In the genomic region with DNA sequence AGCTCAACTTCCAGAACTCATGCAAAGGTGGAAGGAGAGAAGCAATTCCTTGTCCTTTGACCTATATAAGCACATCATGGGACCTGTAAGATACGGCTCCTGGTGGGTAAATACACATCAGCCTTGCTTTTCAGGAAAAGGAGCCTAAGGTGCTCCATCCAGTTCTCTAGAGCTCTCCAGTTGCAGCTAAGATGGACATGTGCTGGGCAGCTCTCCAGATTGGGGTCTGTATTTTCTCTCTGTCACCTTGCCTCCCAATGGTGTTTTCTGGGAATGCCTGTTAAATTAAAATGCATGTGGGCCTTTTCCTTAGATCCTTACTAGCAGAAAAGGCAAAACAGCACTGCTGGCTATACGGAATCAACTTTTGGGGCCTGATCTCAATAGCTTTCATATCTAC, we compare ENCODE assay signal across 36 mouse cellular contexts. TPM values are rescaled to one million over a fixed set of nuclear protein-coding genes. Genes with fewer than 3 reads are reported as not detected.
"Had no signal": no experiment of that assay in that cellular context is flagged by ENCODE, and none has a peak within 500 bp of the region (broad histone marks: within the 10 kb centered on the region; RNA-seq: fewer than 3 reads in every experiment).

No protein-coding gene starts in this region.

- DNase-seq: cerebellum, adult 2 months; cerebellum, adult 8-10 months; cerebellum, adult 9-10 months; cerebellum, adult 9-11 months; cerebellum, postnatal 10 days; cerebellum, postnatal 14 days; cerebellum, postnatal 25 days; cerebellum, postnatal 36 days; embryo, embryonic 11 days; forebrain, postnatal 0 days; gastrocnemius, adult 2 months; gastrocnemius, postnatal 10 days; gastrocnemius, postnatal 14 days; gastrocnemius, postnatal 25 days; gastrocnemius, postnatal 36 days; heart, adult 2 months had no signal

- H3K4me2 ChIP-seq: embryonic facial prominence, embryonic 12.5 days; embryonic facial prominence, embryonic 13.5 days; embryonic facial prominence, embryonic 15.5 days; forebrain, embryonic 12.5 days; forebrain, embryonic 13.5 days; forebrain, embryonic 15.5 days had no signal

- H3K36me3 ChIP-seq: embryonic facial prominence, embryonic 10.5 days; embryonic facial prominence, embryonic 12.5 days; embryonic facial prominence, embryonic 13.5 days; embryonic facial prominence, embryonic 15.5 days; forebrain, embryonic 10.5 days; forebrain, embryonic 12.5 days; forebrain, embryonic 15.5 days had no signal

- H3K4me1 ChIP-seq: embryonic facial prominence, embryonic 12.5 days; embryonic facial prominence, embryonic 13.5 days; embryonic facial prominence, embryonic 15.5 days; forebrain, embryonic 15.5 days had no signal

- ATAC-seq: forebrain, embryonic 13.5 days; forebrain, embryonic 14.5 days; forebrain, embryonic 15.5 days; forebrain, embryonic 16.5 days; forebrain, postnatal 0 days had no signal

- H3K9me3 ChIP-seq: embryonic facial prominence, embryonic 10.5 days; embryonic facial prominence, embryonic 12.5 days; embryonic facial prominence, embryonic 13.5 days; embryonic facial prominence, embryonic 15.5 days; forebrain, embryonic 10.5 days; forebrain, embryonic 12.5 days; forebrain, embryonic 13.5 days; forebrain, embryonic 15.5 days had no signal

- H3K9ac ChIP-seq: embryonic facial prominence, embryonic 12.5 days; embryonic facial prominence, embryonic 13.5 days; embryonic facial prominence, embryonic 15.5 days; forebrain, embryonic 12.5 days; forebrain, embryonic 13.5 days; forebrain, embryonic 15.5 days; forebrain, postnatal 0 days had no signal

- H3K27ac ChIP-seq: embryonic facial prominence, embryonic 10.5 days; embryonic facial prominence, embryonic 12.5 days; embryonic facial prominence, embryonic 13.5 days; embryonic facial prominence, embryonic 15.5 days; forebrain, embryonic 10.5 days; forebrain, embryonic 12.5 days; forebrain, embryonic 13.5 days; forebrain, embryonic 15.5 days; gastrocnemius, adult 2 months; heart, adult 2 months had no signal

- H3K27me3 ChIP-seq: embryonic facial prominence, embryonic 12.5 days; embryonic facial prominence, embryonic 13.5 days; embryonic facial prominence, embryonic 15.5 days; forebrain, embryonic 12.5 days; forebrain, embryonic 13.5 days; forebrain, embryonic 15.5 days had no signal

- H3K4me3 ChIP-seq: embryonic facial prominence, embryonic 10.5 days; embryonic facial prominence, embryonic 12.5 days; embryonic facial prominence, embryonic 13.5 days; embryonic facial prominence, embryonic 15.5 days; erythroblast, embryonic 14.5 days; forebrain, embryonic 10.5 days; forebrain, embryonic 12.5 days; forebrain, embryonic 13.5 days; forebrain, embryonic 15.5 days; gastrocnemius, adult 2 months; heart, adult 2 months had no signal

RNA-seq across cellular contexts. Expression of a gene that starts 23.1 kb away (rescaled TPM):
- total RNA-seq: common myeloid progenitor, adult 5-6 weeks; forebrain, postnatal 0 days had no signal
- polyA plus RNA-seq: cerebellum, adult 2 months; erythroblast, embryonic 14.5 days; forebrain, embryonic 14.5 days; forebrain, embryonic 15.5 days had no signal

RNA-seq across cellular contexts. Expression of a gene that starts 43.5 kb away (rescaled TPM):
- total RNA-seq: common myeloid progenitor, adult 5-6 weeks; forebrain, postnatal 0 days; gastrocnemius, adult 2 months; gastrocnemius, postnatal 14 days; gastrocnemius, postnatal 25 days; granulocyte monocyte progenitor cell, adult 5-6 weeks; heart, adult 2 months; heart, adult 8-10 months had no signal
- polyA plus RNA-seq: cerebellum, adult 2 months; cortical plate, adult 2 months; embryonic facial prominence, embryonic 10.5 days; embryonic facial prominence, embryonic 11.5 days; embryonic facial prominence, embryonic 12.5 days; embryonic facial prominence, embryonic 13.5 days; embryonic facial prominence, embryonic 14.5 days; embryonic facial prominence, embryonic 15.5 days; erythroblast, embryonic 14.5 days; forebrain, embryonic 10.5 days; forebrain, embryonic 11.5 days; forebrain, embryonic 12.5 days; forebrain, embryonic 13.5 days; forebrain, embryonic 14.5 days; forebrain, embryonic 15.5 days; forebrain, embryonic 16.5 days; forebrain, postnatal 0 days; gonadal fat pad, adult 2 months; heart, adult 2 months had no signal

RNA-seq across cellular contexts. Expression of a gene that starts 54.9 kb away (rescaled TPM):
- total RNA-seq: common myeloid progenitor, adult 5-6 weeks; forebrain, postnatal 0 days; granulocyte monocyte progenitor cell, adult 5-6 weeks had no signal
- polyA plus RNA-seq: cerebellum, adult 2 months; cortical plate, adult 2 months; embryonic facial prominence, embryonic 10.5 days; embryonic facial prominence, embryonic 11.5 days; embryonic facial prominence, embryonic 12.5 days; embryonic facial prominence, embryonic 13.5 days; erythroblast, embryonic 14.5 days; forebrain, embryonic 10.5 days; forebrain, embryonic 11.5 days; forebrain, embryonic 12.5 days; forebrain, embryonic 13.5 days; forebrain, embryonic 14.5 days; forebrain, embryonic 15.5 days; forebrain, embryonic 16.5 days; forebrain, postnatal 0 days; frontal cortex, adult 2 months had no signal
